Mouse (Mus musculus): ENCODE results near the gene Rad23b.

- TF ChIP-seq CTCF (IDR thresholded peaks at IDR 0.05; ENCODE audit: control insufficient read depth, insufficient read depth, insufficient replicate concordance, low read depth, low read length) = no peak
- no peak for TF ChIP-seq POLR2A (IDR thresholded peaks at IDR 0.05; ENCODE audit: control insufficient read depth, low read depth, low read length)
These were observed 10.9 kb upstream of the Rad23b start for GRCm38 (mm10) chr4:55338905-55339304.

Data from testis, adult 2 months (tissue).